Mouse (Mus musculus): Measurements from ENCODE around the gene Ank3.

The Ank3 gene

GRCm38 (mm10) chr10:69667482-69667881 lies 268.9 kb downstream of the Ank3 start:
- peaks cover 3% of the 10 kb centered on the region; the same call in 1 of the 2 replicates for H3K4me1 ChIP-seq (replicated peaks; ENCODE audit: low read depth, low read length)
- no peaks in the 10 kb centered on the region for H3K27me3 ChIP-seq (ENCODE audit: insufficient read depth, low read length)
- TF ChIP-seq NANOG (IDR thresholded peaks at IDR 0.05; ENCODE audit: borderline replicate concordance, low read length) (no peak), POU5F1 (IDR thresholded peaks at IDR 0.05; ENCODE audit: borderline replicate concordance, low read length) (no peak), CTCF (conservative IDR thresholded peaks at IDR 0.05; ENCODE audit: low read length) (no peak)
- no peaks in the 10 kb centered on the region for H3K36me3 ChIP-seq (ENCODE audit: insufficient read depth, low read length)
- no peak overlapping the region for H3K4me3 ChIP-seq (replicated peaks; ENCODE audit: low read length)
- H3K9me3 ChIP-seq (ENCODE audit: low read length) = no peaks in the 10 kb centered on the region

- Histone ChIP-seq H3K36me3 (ENCODE audit: insufficient read depth, low read length) (no peaks in the 10 kb centered on the region), H3K4me1 (replicated peaks; ENCODE audit: low read depth, low read length) (no peaks in the 10 kb centered on the region), H3K27me3 (ENCODE audit: insufficient read depth, low read length) (no peaks in the 10 kb centered on the region), H3K4me3 (replicated peaks; ENCODE audit: low read length) (no peak overlapping the region), H3K9me3 (ENCODE audit: low read length) (no peaks in the 10 kb centered on the region)
- TF ChIP-seq NANOG (IDR thresholded peaks at IDR 0.05; ENCODE audit: borderline replicate concordance, low read length) (no peak), POU5F1 (IDR thresholded peaks at IDR 0.05; ENCODE audit: borderline replicate concordance, low read length) (no peak), CTCF (conservative IDR thresholded peaks at IDR 0.05; ENCODE audit: low read length) (no peak)
Observed at GRCm38 (mm10) chr10:69670496-69670895, 271.9 kb downstream of the Ank3 start.

GRCm38 (mm10) chr10:69670959-69671358 lies 272.4 kb downstream of the Ank3 start:
- Histone ChIP-seq H3K9me3 (ENCODE audit: low read length) (no peaks in the 10 kb centered on the region), H3K36me3 (ENCODE audit: insufficient read depth, low read length) (no peaks in the 10 kb centered on the region), H3K4me1 (replicated peaks; ENCODE audit: low read depth, low read length) (no peaks in the 10 kb centered on the region), H3K4me3 (replicated peaks; ENCODE audit: low read length) (no peak overlapping the region), H3K27me3 (ENCODE audit: insufficient read depth, low read length) (no peaks in the 10 kb centered on the region)
- no peak for TF ChIP-seq NANOG (IDR thresholded peaks at IDR 0.05; ENCODE audit: borderline replicate concordance, low read length)
- no peak for TF ChIP-seq CTCF (conservative IDR thresholded peaks at IDR 0.05; ENCODE audit: low read length)
- no peak for TF ChIP-seq POU5F1 (IDR thresholded peaks at IDR 0.05; ENCODE audit: borderline replicate concordance, low read length)

GRCm38 (mm10) chr10:69671505-69671904 lies 272.9 kb downstream of the Ank3 start:
- Histone ChIP-seq H3K4me3 (replicated peaks; ENCODE audit: low read length) (no peak overlapping the region), H3K36me3 (ENCODE audit: insufficient read depth, low read length) (no peaks in the 10 kb centered on the region), H3K27me3 (ENCODE audit: insufficient read depth, low read length) (no peaks in the 10 kb centered on the region), H3K9me3 (ENCODE audit: low read length) (no peaks in the 10 kb centered on the region), H3K4me1 (replicated peaks; ENCODE audit: low read depth, low read length) (no peaks in the 10 kb centered on the region)
- TF ChIP-seq POU5F1 (IDR thresholded peaks at IDR 0.05; ENCODE audit: borderline replicate concordance, low read length) = no peak
- no peak for TF ChIP-seq CTCF (conservative IDR thresholded peaks at IDR 0.05; ENCODE audit: low read length)
- TF ChIP-seq NANOG (IDR thresholded peaks at IDR 0.05; ENCODE audit: borderline replicate concordance, low read length) = no peak

GRCm38 (mm10) chr10:69672545-69672944 lies 274.0 kb downstream of the Ank3 start:
- Histone ChIP-seq H3K9me3 (ENCODE audit: low read length) (no peaks in the 10 kb centered on the region), H3K4me1 (replicated peaks; ENCODE audit: low read depth, low read length) (no peaks in the 10 kb centered on the region), H3K36me3 (ENCODE audit: insufficient read depth, low read length) (no peaks in the 10 kb centered on the region), H3K4me3 (replicated peaks; ENCODE audit: low read length) (no peak overlapping the region), H3K27me3 (ENCODE audit: insufficient read depth, low read length) (no peaks in the 10 kb centered on the region)
- TF ChIP-seq NANOG (IDR thresholded peaks at IDR 0.05; ENCODE audit: borderline replicate concordance, low read length) = no peak
- no peak for TF ChIP-seq POU5F1 (IDR thresholded peaks at IDR 0.05; ENCODE audit: borderline replicate concordance, low read length)
- no peak for TF ChIP-seq CTCF (conservative IDR thresholded peaks at IDR 0.05; ENCODE audit: low read length)

- no peak for TF ChIP-seq NANOG (IDR thresholded peaks at IDR 0.05; ENCODE audit: borderline replicate concordance, low read length)
- TF ChIP-seq CTCF (conservative IDR thresholded peaks at IDR 0.05; ENCODE audit: low read length) = no peak
- H3K9me3 ChIP-seq (ENCODE audit: low read length) = peaks cover 7% of the 10 kb centered on the region
Observed at GRCm38 (mm10) chr10:69678230-69678629, 279.7 kb downstream of the Ank3 start.

GRCm38 (mm10) chr10:69686336-69686735 lies 287.8 kb downstream of the Ank3 start:
- Histone ChIP-seq H3K4me1 (replicated peaks; ENCODE audit: low read depth, low read length) (no peaks in the 10 kb centered on the region), H3K36me3 (ENCODE audit: insufficient read depth, low read length) (no peaks in the 10 kb centered on the region), H3K4me3 (replicated peaks; ENCODE audit: low read length) (no peak overlapping the region), H3K27me3 (ENCODE audit: insufficient read depth, low read length) (no peaks in the 10 kb centered on the region), H3K9me3 (ENCODE audit: low read length) (peaks cover 24% of the 10 kb centered on the region)
- TF ChIP-seq POU5F1 (IDR thresholded peaks at IDR 0.05; ENCODE audit: borderline replicate concordance, low read length) = no peak
- TF ChIP-seq NANOG (IDR thresholded peaks at IDR 0.05; ENCODE audit: borderline replicate concordance, low read length) = no peak
- no peak for TF ChIP-seq CTCF (conservative IDR thresholded peaks at IDR 0.05; ENCODE audit: low read length)

More at GRCm38 (mm10) chr10:69678230-69678629, 279.7 kb downstream of the Ank3 start:
- no peaks in the 10 kb centered on the region for H3K4me1 ChIP-seq (replicated peaks; ENCODE audit: low read depth, low read length)
- H3K27me3 ChIP-seq (ENCODE audit: insufficient read depth, low read length) = no peaks in the 10 kb centered on the region
- H3K4me3 ChIP-seq (replicated peaks; ENCODE audit: low read length) = no peak overlapping the region
- H3K36me3 ChIP-seq (ENCODE audit: insufficient read depth, low read length) = no peaks in the 10 kb centered on the region

GRCm38 (mm10) chr10:69689096-69689495 lies 290.5 kb downstream of the Ank3 start:
- Histone ChIP-seq H3K4me3 (replicated peaks; ENCODE audit: low read length) (no peak overlapping the region), H3K4me1 (replicated peaks; ENCODE audit: low read depth, low read length) (no peaks in the 10 kb centered on the region), H3K9me3 (ENCODE audit: low read length) (peaks cover 12% of the 10 kb centered on the region), H3K36me3 (ENCODE audit: insufficient read depth, low read length) (no peaks in the 10 kb centered on the region), H3K27me3 (ENCODE audit: insufficient read depth, low read length) (no peaks in the 10 kb centered on the region)
- no peak for TF ChIP-seq POU5F1 (IDR thresholded peaks at IDR 0.05; ENCODE audit: borderline replicate concordance, low read length)
- no peak for TF ChIP-seq CTCF (conservative IDR thresholded peaks at IDR 0.05; ENCODE audit: low read length)
- no peak for TF ChIP-seq NANOG (IDR thresholded peaks at IDR 0.05; ENCODE audit: borderline replicate concordance, low read length)

All from E14TG2a.4 (cell line).